Mouse (Mus musculus) urinary bladder, postnatal 10 days (tissue): ENCODE data around the gene Med13l.
A peak's percentile ranks its signal among the peaks of the same experiment; 100 is the strongest.

Experiments used
- DNase-seq: peaks from one replicate; pipeline ENCODE4 v3.0.0; 2022; ENCODE audit warnings: low spot score

The Med13l gene

GRCm38 (mm10) chr5:118658256-118658837 is 97.9 kb downstream of the Med13l start:
- DNase-seq: no peak

- no peak for DNase-seq
These were observed 99.2 kb downstream of the Med13l start for GRCm38 (mm10) chr5:118659713-118660112.

GRCm38 (mm10) chr5:118661751-118662150 is 101.3 kb downstream of the Med13l start:
- DNase-seq: no peak

- DNase-seq: no peak
These were observed 103.5 kb downstream of the Med13l start for GRCm38 (mm10) chr5:118663999-118664398.

- DNase-seq: no peak
These were observed 104.5 kb downstream of the Med13l start for GRCm38 (mm10) chr5:118665023-118665422.

GRCm38 (mm10) chr5:118666437-118667207 is 106.1 kb downstream of the Med13l start:
- no peak for DNase-seq

GRCm38 (mm10) chr5:118667863-118668262 is 107.4 kb downstream of the Med13l start:
- DNase-seq: no peak

GRCm38 (mm10) chr5:118668931-118669330 is 108.5 kb downstream of the Med13l start:
- DNase-seq: no peak

GRCm38 (mm10) chr5:118672111-118672510 is 111.6 kb downstream of the Med13l start:
- DNase-seq: peak; percentile 3

GRCm38 (mm10) chr5:118673859-118674258 is 113.4 kb downstream of the Med13l start:
- DNase-seq: no peak

- no peak for DNase-seq
These were observed 113.8 kb downstream of the Med13l start for GRCm38 (mm10) chr5:118674321-118674720.

GRCm38 (mm10) chr5:118675697-118676096 is 115.2 kb downstream of the Med13l start:
- DNase-seq: no peak

- peak; percentile 1 for DNase-seq
These were observed 115.9 kb downstream of the Med13l start for GRCm38 (mm10) chr5:118676151-118676918.

GRCm38 (mm10) chr5:118679283-118679835 is 118.9 kb downstream of the Med13l start:
- DNase-seq: peak; percentile 7

- DNase-seq: no peak
These were observed 120.4 kb downstream of the Med13l start for GRCm38 (mm10) chr5:118680853-118681252.

GRCm38 (mm10) chr5:118682007-118682406 is 121.5 kb downstream of the Med13l start:
- no peak for DNase-seq

- no peak for DNase-seq
These were observed 124.7 kb downstream of the Med13l start for GRCm38 (mm10) chr5:118685145-118685544.

GRCm38 (mm10) chr5:118686021-118686420 is 125.5 kb downstream of the Med13l start:
- DNase-seq: no peak

GRCm38 (mm10) chr5:118688886-118689835 is 128.7 kb downstream of the Med13l start:
- DNase-seq: no peak

GRCm38 (mm10) chr5:118691025-118691709 is 130.7 kb downstream of the Med13l start:
- no peak for DNase-seq

- DNase-seq: no peak
These were observed 131.2 kb downstream of the Med13l start for GRCm38 (mm10) chr5:118691710-118692040.
